Mouse (Mus musculus) lung, adult 2 months (tissue): Measurements from ENCODE around the gene B3gnt2.

Source experiments
- CTCF ChIP-seq: fragments of 200-500 bp; IDR thresholded peaks from 2 replicates; pipeline ENCODE4 v1.5.1; 2011; ENCODE audit warnings: mild to moderate bottlenecking, low read length, control low read depth; ENCODE audit not compliant: insufficient read depth
- POLR2A ChIP-seq: fragments of 200-500 bp; IDR thresholded peaks from 2 replicates; pipeline ENCODE4 v1.6.1; 2011; ENCODE audit warnings: low read depth, mild to moderate bottlenecking, control low read depth, low read length, borderline replicate concordance; ENCODE audit errors: extremely low read depth

DNA sequence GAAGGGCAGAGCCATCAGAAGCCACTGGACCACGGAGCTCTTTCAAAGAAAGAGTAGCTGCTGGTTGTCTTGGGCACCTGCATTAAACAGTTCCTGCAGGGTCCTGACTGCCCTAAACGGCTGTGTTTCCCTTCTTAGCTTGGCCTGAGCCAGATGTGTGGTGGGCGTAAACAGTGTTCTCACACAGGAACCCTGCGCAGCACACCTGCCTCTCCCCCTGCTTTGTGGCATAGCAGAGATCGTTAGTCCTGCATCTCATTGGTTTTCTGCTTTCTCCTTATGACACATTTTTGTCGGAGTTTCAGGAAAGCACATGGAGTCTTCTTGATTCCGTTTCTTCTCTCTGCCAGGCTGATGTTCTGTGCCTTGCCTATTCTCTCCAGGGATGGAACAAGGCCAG is 44.9 kb downstream of the B3gnt2 start:
- TF ChIP-seq CTCF (no peak), POLR2A (no peak)
